Mouse (Mus musculus): ENCODE measurements around the gene Stx12. TPM values are rescaled to one million over a fixed set of nuclear protein-coding genes. Genes with fewer than 3 reads are reported as not detected.
A peak's percentile ranks its signal among the peaks of the same experiment; 100 is the strongest.

Stx12 gene
- polyA plus RNA-seq, 1 experiment, result 18.9 TPM

DNA sequence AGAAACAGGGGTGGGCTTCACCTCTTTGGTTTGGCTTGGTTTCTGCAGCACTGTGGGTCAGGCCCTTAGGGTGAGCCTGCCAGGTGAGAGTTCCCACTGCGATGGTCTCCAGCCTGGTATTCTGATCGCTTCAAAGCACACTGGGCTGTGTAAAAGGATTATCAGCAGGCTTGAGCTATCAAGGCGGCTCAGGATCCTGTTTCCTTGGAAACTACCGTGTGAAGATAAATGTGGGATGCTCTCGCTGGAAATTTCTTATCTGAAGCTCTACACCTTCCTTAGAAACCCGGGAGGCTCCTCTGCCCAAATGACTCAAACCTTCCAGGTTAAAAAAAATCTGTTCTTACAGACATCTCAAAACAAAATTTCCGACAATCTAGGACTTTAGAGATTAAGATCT is 10.1 kb upstream of the Stx12 start:
- Histone ChIP-seq H3K27ac (ENCODE audit: insufficient read depth, low read depth, low read length) (no peak overlapping the region), H3K36me3 (ENCODE audit: control insufficient read depth, insufficient read depth, low read length) (no peaks in the 10 kb centered on the region), H3K27me3 (ENCODE audit: control insufficient read depth, insufficient read depth, low read length) (no peaks in the 10 kb centered on the region), H3K4me3 (ENCODE audit: low read depth, low read length) (no peak overlapping the region), H3K4me1 (ENCODE audit: control insufficient read depth, insufficient read depth, insufficient read length, low read length) (peaks cover 10% of the 10 kb centered on the region)
- 44% methylated on average over 7 of the region's 7 CpGs for WGBS
- TF ChIP-seq CTCF (IDR thresholded peaks at IDR 0.05; ENCODE audit: extremely low read depth, insufficient read length, insufficient replicate concordance, low read depth, low read length), result no peak
- no peak for TF ChIP-seq POLR2A (IDR thresholded peaks at IDR 0.05; ENCODE audit: low read depth, low read length)

DNA sequence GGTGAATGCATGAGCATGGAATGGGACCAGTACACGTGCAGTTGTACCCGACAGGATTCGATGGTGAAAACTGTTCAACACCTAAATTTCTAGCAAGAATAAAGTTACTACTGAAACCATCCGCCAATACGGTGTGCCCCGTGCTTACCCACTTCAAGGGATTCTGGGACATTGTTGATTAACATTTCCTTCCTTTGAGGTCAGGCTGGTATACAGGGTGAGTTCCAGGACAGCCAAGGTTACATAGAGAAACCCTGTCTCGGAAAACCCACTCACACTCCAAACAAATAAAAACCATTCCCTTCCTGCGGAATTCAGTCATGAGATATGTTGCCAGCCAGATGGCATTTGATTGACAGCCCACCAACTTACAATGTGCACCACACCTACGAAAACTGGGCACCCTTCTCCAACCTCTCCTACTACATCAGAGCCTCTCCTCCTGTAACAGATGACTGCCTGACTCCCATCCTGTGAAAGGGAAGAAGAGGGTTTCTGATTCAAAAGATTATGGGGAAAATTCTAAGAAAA is 600 bp upstream of the Stx12 start:
- TF ChIP-seq CTCF (IDR thresholded peaks at IDR 0.05; ENCODE audit: extremely low read depth, insufficient read length, insufficient replicate concordance, low read depth, low read length) (no peak), POLR2A (IDR thresholded peaks at IDR 0.05; ENCODE audit: low read depth, low read length) (no peak)
- 5% methylated on average over 9 of the region's 9 CpGs for WGBS
- no peaks in the 10 kb centered on the region for H3K27me3 ChIP-seq (ENCODE audit: control insufficient read depth, insufficient read depth, low read length)
- peaks cover 7% of the 10 kb centered on the region for H3K36me3 ChIP-seq (ENCODE audit: control insufficient read depth, insufficient read depth, low read length)
- H3K4me3 ChIP-seq (ENCODE audit: low read depth, low read length), result peak overlapping the region; percentile 88
- peaks cover 14% of the 10 kb centered on the region; the same call in 1 of the 2 replicates for H3K4me1 ChIP-seq (ENCODE audit: control insufficient read depth, insufficient read depth, insufficient read length, low read length)
- H3K27ac ChIP-seq (ENCODE audit: insufficient read depth, low read depth, low read length), result peak overlapping the region; percentile 38

DNA sequence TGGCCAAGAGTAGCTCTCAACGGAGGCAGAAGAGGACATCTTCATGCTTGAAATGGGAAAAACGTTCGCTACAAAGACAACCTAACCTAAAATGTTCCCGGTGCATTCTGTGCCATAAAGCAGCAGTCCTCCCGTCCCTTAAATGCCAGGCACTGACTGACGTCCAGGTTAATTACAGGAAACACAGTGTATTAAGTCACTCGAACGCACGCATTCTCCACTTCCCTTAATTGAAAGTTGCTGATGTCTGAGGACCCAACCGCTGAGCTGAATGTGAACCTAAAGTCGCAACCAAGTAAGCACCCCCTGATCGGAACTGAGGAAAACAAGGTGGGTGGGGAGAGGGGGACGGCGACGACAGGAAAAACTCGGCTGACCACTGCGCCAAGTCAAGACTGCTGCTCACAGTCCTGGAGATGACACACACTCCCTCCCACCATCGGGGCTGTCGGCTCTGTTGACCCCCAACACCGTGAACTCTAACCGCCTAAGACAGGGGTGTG is 697 bp downstream of the Stx12 start:
- no peaks in the 10 kb centered on the region for H3K27me3 ChIP-seq (ENCODE audit: control insufficient read depth, insufficient read depth, low read length)
- H3K36me3 ChIP-seq (ENCODE audit: control insufficient read depth, insufficient read depth, low read length), result peaks cover 10% of the 10 kb centered on the region
- under 1% methylated on average over 21 of the region's 21 CpGs for WGBS
- peaks cover 14% of the 10 kb centered on the region; the same call in 1 of the 2 replicates for H3K4me1 ChIP-seq (ENCODE audit: control insufficient read depth, insufficient read depth, insufficient read length, low read length)
- H3K27ac ChIP-seq (ENCODE audit: insufficient read depth, low read depth, low read length), result peak overlapping the region; percentile 92
- TF ChIP-seq CTCF (IDR thresholded peaks at IDR 0.05; ENCODE audit: extremely low read depth, insufficient read length, insufficient replicate concordance, low read depth, low read length), result no peak
- no peak for TF ChIP-seq POLR2A (IDR thresholded peaks at IDR 0.05; ENCODE audit: low read depth, low read length)
- H3K4me3 ChIP-seq (ENCODE audit: low read depth, low read length), result peak overlapping the region; percentile 88

DNA sequence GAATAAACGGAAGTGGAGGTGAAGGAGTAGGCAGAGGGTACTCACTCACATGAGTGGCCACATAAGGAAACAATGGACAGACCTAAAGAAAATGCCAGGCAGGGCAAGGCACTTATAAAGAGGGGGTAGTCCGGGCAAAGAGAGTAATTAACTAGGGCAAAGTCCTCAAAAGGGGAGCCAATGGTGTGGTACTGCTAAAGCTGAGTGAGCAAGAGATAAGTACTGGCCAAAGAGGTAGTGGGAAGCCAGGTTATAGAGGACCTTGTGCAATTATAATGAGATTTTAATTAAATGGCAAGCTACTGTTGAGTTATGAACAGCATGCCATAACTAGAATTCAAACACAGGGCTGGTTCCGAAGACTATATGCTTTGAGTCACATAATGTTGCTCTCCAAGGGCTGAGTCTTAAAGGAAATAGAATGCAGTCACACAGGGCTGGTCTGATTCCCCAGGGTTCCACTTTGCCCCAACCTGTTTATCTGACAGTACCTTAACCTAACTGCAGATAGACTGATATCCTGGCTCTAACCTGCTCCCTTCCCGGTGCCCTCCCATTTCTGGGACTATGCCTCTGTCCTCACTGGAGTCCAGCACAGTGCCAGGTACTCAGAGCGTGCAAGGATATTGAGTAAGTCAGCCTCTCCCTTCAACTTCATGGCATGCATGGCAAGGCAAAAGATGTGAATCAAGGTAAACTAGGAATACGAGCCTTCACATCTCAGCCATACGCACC is 9.8 kb downstream of the Stx12 start:
- Histone ChIP-seq H3K36me3 (ENCODE audit: control insufficient read depth, insufficient read depth, low read length) (peaks cover 23% of the 10 kb centered on the region), H3K27me3 (ENCODE audit: control insufficient read depth, insufficient read depth, low read length) (no peaks in the 10 kb centered on the region), H3K4me1 (ENCODE audit: control insufficient read depth, insufficient read depth, insufficient read length, low read length) (peaks cover 27% of the 10 kb centered on the region), H3K4me3 (ENCODE audit: low read depth, low read length) (no peak overlapping the region), H3K27ac (ENCODE audit: insufficient read depth, low read depth, low read length) (peak overlapping the region; percentile 64)
- TF ChIP-seq POLR2A (IDR thresholded peaks at IDR 0.05; ENCODE audit: low read depth, low read length) (no peak), CTCF (IDR thresholded peaks at IDR 0.05; ENCODE audit: extremely low read depth, insufficient read length, insufficient replicate concordance, low read depth, low read length) (no peak)
- 33% methylated on average over 7 of the region's 7 CpGs for whole genome bisulfite sequencing

DNA sequence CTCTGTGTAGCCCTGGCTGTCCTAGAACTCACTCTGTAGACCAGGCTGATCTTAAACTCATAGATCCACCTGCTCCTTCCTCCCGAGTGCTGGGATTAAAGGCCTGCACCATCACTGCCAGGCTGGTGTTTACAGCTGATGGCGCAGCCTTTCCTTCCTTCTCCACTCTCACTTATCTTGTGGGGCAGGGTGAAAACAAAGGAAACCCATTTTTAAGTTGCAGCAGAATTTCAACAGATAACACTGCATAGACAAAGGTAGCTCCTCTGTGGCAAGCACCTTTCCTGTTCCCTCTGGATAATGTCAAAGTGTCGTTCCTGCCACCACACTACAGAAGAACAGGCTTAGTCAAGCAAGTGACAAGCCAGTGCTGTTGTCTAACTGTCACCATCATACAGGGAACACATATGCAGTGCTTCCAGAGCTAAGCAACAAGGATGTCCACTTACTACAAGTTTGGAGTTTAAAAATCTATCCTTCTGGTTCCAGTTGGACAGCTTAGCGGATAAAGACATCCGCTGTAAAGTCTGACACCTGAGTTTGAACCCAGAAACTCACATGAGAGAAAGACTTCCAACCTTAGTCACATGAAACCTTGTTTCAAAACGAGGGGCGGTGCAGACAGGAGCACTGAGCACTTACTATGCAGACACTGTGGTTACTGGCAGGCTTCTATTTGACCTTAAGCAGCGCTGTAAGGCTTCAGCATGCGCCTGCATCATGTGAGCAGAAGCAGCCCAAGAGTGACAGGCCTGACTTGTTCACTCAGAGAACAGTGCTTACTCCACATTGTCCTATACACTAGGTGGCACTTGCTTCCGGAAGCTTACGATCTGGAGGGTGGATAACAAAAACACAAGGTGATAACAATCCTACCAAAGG is 10.6 kb downstream of the Stx12 start:
- H3K36me3 ChIP-seq (ENCODE audit: control insufficient read depth, insufficient read depth, low read length), result peaks cover 28% of the 10 kb centered on the region
- peaks cover 27% of the 10 kb centered on the region for H3K4me1 ChIP-seq (ENCODE audit: control insufficient read depth, insufficient read depth, insufficient read length, low read length)
- peak overlapping the region; percentile 64 for H3K27ac ChIP-seq (ENCODE audit: insufficient read depth, low read depth, low read length)
- H3K27me3 ChIP-seq (ENCODE audit: control insufficient read depth, insufficient read depth, low read length), result no peaks in the 10 kb centered on the region
- H3K4me3 ChIP-seq (ENCODE audit: low read depth, low read length), result no peak overlapping the region
- TF ChIP-seq CTCF (IDR thresholded peaks at IDR 0.05; ENCODE audit: extremely low read depth, insufficient read length, insufficient replicate concordance, low read depth, low read length) (no peak), POLR2A (IDR thresholded peaks at IDR 0.05; ENCODE audit: low read depth, low read length) (no peak)
- 39% methylated on average over 11 of the region's 11 CpGs for WGBS

DNA sequence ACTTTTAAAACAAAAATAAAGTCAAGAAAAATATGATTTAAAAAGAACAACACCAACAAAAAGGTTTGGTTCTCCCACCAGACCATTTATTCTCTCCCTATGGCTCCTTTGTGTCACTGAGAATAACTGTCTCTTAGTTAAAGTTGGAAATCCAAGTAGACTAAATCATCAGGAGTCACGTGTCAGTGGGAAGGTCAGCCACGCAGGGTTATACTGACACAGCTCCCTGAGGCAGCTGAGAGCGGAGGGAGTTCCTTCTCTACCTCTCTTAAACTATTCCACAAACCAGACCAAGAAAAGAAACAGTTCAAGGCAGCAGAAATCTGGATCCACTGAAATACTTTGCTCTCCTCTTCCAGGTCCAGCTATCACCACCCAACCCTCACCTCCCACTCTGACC is 13.2 kb downstream of the Stx12 start:
- 97% methylated on average over 3 of the region's 3 CpGs for whole genome bisulfite sequencing
- H3K4me1 ChIP-seq (ENCODE audit: control insufficient read depth, insufficient read depth, insufficient read length, low read length), result peaks cover 19% of the 10 kb centered on the region

More for the DNA sequence above, 13.2 kb downstream of the Stx12 start:
- Histone ChIP-seq H3K27me3 (ENCODE audit: control insufficient read depth, insufficient read depth, low read length) (no peaks in the 10 kb centered on the region), H3K4me3 (ENCODE audit: low read depth, low read length) (no peak overlapping the region), H3K27ac (ENCODE audit: insufficient read depth, low read depth, low read length) (no peak overlapping the region), H3K36me3 (ENCODE audit: control insufficient read depth, insufficient read depth, low read length) (peaks cover 44% of the 10 kb centered on the region)
- TF ChIP-seq CTCF (IDR thresholded peaks at IDR 0.05; ENCODE audit: extremely low read depth, insufficient read length, insufficient replicate concordance, low read depth, low read length) (no peak), POLR2A (IDR thresholded peaks at IDR 0.05; ENCODE audit: low read depth, low read length) (no peak)
